Mouse (Mus musculus) c-Kit-positive CD71-negative TER-119-negative erythroid progenitor cells, embryonic 14.5 days (primary cell): ENCODE measurements at regions not wholly inside any gene's neighbourhood (a gene's known extent, or its start where the extent isn't known, plus 50 kb on each side); places are given as distances from the start of the nearest gene placed in this dataset.
A peak's percentile ranks its signal among the peaks of the same experiment; 100 is the strongest.
"Not testable (repeated sequence)": the region's sequence is repeated elsewhere in the genome, so short reads cannot be mapped to it uniquely, and the experiment has no call there.

Experiments used
- DNase-seq: peaks from one replicate; pipeline ENCODE4 v3.0.0-alpha.2; 2013; ENCODE audit warnings: low read depth

DNA sequence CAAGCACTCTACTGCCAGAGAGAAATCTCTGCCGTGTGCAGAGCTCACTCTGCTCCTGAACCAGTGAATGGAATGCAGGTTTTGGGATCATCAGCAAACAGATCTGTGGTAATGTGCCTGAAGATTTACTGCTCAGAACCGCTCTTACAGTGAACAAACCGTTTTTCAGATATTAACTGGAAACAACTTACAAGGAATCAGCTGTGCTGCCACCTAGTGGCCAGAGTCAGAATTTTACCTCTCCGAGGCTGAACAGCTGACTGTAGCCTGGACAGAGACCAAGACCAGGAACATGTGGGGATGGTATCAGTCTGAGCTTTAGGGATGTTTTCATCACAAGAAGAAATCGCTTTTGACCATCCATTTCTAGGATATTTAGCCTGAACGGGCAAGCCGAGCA lies 65.3 kb downstream of the Gm15023 start:
- not testable (repeated sequence) for DNase-seq

DNA sequence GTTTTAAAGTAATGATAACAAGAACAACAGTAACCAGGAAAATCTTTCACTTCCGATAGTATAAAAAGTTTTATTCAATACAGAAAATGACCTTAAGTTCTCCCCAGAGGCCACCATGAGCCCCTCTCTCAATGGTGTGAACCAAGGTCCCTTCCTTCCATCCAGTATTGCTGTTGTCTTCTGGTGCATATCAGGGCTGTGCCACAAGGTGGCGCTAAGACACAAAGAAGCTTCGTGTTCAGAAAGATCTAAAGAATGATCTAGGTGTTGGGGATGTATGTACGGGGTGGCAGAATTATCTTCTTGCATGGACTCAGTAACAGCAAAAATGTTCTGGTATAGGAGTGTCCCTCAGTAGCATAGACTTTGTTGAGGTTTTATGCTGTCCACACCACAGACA lies 66.6 kb downstream of the Gm15023 start:
- DNase-seq: peak; percentile 30

DNA sequence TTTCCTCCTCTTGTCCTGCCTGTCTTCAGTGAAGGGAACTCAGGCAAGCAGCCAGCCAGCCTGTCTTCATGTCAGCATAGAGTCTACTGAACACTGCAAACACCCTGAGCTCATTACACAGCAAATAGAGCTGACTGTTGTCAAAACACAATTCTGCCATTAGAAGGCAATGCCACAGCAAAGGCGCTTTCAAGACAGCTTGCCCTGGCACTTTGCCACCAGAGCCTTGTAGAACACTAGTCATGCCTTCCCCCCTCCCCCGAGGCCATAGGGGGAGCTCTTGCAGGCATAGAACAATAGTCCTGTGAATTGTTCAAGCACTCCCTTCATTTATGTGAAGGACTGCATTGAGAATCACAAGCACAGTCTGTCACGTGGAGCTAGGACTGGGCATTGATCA lies 75.8 kb downstream of the Gm15023 start:
- DNase-seq: no peak

DNA sequence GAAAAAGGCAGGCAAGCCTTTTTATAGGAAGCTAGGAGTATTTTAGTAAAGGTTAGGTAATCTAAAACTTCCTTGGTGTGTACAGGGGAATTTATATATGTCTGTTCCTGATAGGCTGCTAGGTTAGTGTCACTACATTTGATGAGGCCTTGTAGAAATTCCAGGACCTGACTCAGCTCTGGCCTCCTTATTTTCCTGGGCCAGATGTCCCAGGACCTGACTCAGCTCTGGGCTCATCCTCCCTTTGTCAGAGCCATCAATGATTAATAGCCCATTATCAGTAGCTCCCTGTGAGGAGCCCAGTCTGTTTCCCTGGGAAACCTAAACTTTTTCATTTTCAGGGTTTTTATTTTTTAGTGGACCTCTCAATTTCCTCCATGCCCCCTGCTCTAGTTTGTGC lies 79.3 kb downstream of the Gm15023 start:
- no peak for DNase-seq

DNA sequence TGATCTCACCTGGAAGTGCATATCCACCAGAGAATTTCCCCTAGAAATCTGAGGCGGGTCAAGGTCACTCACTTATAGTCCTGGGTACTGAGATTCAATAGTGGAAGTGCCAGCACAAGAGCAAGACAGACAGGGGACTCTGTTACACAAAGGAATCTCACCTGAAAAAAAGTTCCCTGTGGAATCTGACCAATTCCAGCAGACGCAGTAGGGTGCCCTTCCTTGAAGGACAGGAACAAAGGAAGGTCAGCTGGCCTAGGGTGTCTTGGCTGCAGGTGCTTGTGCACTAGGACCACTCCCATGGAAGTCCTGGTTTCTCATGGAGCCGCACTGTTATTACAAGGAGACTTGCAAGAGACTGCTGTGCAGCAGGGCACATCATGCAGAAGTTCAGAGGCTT lies 81.2 kb downstream of the Gm15023 start:
- DNase-seq: no peak

DNA sequence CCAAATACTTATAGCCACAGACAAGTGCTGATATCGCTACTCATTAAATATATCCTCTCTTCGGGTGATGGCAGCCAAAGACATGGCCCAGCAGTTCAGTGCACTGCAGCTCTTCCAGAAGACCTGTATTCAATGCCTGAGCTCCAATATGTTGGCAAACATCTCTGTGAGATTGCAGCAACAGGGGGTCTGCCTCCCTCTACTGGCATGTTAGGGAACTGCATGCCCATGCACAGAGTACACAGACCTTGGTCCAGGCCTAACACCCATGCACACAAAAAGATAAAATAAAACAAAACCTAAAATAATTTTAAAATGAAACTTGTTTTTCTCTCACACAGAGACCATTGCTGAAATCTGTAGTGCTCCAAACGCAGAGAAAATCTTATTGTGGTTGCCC lies 82.1 kb upstream of the Zmat1 start:
- DNase-seq: peak; percentile 19

DNA sequence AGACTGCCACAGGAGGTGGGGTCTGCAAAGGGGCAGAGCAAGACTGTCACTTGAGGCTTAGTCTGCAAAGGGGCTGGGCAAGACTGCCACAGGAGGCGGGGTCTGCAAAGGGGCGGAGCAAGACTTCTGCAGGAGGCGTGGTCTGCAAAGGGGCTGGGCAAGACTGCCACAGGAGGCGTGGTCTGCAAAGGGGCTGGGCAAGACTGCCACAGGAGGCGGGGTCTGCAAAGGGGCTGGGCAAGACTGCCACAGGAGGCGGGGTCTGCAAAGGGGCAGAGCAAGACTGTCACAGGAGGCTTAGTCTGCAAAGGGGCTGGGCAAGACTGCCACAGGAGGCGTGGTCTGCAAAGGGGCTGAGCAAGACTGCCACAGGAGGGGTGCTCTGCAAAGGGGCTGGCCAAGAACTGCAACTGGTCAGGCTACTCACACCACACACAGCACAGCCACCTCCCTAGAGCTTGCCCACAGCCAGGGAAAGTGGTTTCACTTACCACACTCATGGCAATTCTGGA lies 78.1 kb upstream of the Zmat1 start:
- DNase-seq: peak; percentile 17

DNA sequence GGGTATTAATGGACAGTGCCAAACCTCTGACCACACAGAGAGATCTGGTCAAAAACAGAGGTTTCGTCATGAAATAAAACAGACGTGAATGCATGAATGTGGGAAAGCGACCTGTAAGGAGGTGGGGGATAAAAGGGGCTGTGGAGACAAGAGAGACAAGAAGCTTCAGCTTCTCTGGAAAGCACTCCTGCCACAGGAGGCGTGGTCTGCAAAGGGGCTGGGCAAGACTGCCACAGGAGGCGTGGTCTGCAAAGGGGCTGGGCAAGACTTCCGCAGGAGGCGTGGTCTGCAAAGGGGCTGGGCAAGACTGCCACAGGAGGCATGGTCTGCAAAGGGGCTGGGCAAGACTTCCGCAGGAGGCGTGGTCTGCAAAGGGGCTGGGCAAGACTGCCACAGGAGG lies 77.6 kb upstream of the Zmat1 start:
- DNase-seq: not testable (repeated sequence)

DNA sequence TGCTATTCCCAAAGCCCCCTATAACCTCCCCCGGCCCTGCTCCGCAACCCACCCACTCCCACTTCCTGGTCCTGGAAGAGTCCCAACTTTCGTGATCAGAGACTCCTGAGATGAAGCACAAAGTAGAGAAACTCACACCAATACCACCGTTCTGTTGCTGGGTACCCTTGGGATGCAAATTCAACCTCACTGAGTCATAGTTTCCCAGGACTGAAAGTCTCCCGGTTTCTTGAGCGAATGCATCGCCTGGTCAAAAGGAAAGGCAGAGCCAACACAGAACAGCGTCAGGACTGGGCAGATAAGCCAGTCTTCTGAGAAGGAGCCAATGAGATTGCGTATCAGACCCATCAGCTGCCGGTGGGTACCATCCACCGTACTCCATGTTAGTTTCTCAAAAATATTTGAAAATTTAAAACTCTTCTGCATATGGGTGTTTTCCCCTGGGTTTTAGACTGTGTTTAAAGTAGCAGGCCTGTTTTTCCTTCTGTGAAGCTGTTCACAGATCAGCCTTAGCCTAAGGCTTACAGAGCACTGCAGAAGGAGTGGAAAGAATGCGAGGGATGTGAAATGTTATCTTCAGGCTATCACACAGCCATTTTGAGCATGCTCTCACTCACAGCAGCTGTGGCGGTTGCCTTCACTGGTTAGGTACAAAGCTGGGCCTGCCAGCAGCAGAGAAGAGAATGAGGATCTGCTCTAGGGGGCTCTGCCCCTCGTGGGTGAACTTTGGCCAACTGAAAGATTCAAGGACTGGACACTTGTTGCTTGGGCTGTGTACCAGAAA lies 77.0 kb upstream of the Zmat1 start:
- not testable (repeated sequence) for DNase-seq

DNA sequence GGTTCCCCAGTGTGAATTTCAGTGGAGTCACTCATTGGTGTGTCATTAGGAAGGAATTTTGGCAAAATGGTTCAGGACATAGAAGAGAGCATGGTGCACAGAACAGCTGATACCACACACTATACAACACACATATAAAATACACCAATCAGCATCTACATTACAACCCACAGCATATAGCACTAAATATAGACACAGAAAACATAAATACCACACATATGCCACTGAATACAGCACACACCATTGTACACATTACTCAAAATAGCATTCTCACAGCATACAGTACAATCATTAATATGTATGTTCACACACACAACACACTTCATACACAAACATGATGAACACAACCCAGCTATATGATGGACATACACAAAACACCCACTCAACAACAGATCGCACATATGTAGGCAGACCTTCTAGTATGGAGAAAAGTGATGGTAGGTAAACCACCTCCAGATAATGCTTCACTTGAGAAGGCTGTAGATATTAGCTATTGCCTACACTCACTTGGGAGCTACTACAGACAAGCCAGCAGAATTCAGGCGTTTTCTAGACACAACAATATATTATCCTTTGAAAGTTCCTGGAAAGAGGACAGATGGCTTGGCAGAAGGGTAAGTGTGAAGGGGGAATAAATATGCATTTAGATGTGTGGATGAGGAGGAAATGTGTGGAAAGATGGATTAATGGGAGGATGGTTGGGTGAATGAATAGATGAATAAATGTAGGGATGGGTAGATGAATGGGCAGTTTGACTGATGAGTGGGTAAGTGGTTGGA lies 71.6 kb upstream of the Zmat1 start:
- DNase-seq: no peak

DNA sequence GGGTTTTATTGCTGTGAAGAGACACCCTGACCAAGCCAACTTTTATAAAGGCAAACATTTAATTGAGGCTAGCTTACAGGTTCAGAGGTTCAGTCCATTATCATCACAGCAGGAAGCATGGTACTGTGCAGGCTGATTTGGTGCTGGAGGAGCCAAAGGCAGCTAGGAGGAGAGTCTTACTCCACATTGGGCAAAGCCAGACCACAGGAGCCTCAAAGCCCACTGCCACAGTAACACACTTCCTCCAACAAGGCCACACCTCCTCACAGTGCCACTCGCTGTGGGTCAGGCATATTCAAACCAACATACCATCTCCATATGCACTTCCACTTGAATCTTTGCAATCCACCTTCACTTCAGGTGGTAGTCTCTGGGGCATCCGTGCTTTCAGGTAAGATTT lies 70.4 kb upstream of the Zmat1 start:
- DNase-seq: no peak

DNA sequence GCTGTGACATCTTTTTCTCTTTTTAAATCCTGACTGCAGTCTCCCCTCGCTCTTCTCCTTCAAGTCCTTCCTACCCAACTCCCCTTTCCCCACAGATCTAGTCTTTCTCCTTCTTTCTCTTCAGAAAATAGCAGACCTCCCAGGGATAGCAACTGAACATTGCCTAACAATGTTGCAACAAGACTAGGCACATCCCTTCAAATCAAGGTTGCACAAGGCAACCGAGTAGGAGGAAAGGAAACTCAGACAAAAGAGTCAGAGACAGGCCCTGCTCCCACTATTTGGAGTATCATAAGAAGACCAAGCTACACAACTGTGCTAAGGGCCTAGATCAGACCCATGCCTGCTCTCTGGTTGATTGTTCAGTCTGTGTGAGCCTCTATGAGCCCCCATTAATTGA lies 66.9 kb upstream of the Zmat1 start:
- no peak for DNase-seq

DNA sequence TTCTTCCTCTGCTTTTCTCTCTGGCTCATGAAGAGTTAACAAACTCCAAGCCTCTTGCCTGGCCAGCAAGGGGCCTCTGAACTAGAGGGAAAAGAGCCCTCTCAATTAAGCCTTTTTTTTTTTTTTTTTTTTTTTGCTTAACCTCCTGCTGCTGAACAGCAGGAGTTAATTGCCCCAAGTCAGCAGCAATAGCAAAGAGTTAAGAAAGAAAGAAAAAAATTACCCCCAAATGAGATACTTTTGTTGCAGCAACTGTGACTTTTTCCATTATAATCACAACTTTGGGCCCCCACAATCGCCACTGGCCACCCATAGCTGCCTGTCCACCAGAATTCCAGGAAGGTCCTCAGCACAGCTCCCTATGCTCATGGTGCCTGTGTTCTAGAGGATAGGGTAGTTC lies 60.4 kb upstream of the Zmat1 start:
- no peak for DNase-seq

DNA sequence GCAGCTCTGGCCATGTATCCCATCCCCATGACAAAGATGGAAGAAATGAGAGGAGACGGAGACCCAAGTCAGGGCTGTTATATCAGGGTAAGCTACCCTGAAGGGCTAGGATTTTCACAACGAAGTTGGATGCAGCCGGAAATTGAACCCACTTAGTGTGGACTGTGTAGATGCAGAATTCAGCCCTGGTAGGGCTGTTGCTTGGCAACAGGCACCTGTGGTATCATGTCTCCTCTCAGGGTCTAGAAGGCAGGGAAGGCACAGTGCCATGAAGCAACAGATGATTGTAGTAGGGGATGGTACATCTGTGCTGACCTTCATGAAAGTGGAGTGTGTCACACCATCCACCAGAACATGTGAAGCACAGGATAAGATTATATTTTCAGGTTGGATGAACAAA lies 51.2 kb upstream of the Zmat1 start:
- no peak for DNase-seq

DNA sequence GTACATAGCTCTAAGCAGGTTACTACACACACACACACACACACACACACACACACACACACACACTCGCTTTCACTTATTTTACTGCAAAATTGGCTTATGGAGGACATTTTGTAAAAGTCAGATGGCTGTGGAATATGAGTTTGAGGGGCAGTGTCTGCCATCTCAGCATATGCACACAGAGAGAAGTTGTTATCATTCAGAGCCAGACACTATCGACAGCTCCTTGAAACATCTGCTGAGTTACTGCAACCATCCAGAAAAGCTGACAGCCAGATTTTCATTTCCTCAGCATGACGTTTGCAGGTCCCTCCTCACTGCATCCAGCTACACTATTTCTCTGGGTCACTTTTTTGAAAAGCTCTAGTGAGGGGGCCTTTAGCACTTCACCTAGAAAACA lies 49.9 kb upstream of the Zmat1 start:
- no peak for DNase-seq
